Mouse (Mus musculus): ENCODE results near the gene Slc15a5.

DNA sequence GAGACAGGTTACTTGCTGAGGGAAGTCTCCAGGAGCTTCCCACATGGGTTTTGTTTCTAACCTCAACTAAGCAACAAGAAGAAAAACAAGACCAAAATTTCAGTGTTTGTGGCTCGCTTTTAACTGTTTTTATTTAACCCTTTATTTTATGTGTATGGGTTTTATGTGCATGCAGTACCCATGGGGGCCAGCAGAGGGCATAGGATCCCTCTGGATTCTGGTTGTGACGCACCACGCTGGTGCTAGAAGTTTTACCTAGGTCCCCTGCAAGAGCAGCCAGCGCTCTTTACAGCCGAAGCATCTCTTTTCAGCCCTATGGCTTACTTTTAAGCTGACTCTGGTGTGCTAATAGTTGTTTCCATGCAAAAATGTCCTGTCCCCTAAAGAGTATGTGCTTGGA, 42.1 kb downstream of the Slc15a5 start:
- peak; percentile 57; the same call in 1 of the 2 replicates for TF ChIP-seq CTCF (IDR thresholded peaks at IDR 0.05; ENCODE audit: extremely low read depth, insufficient read length, insufficient replicate concordance, low read depth, low read length)
- TF ChIP-seq POLR2A (IDR thresholded peaks at IDR 0.05; ENCODE audit: low read depth, low read length): no peak

Data from small intestine, adult 2 months (tissue).